Mouse (Mus musculus) CD4-positive, CD25-positive, alpha-beta regulatory T cell, adult 2 months (primary cell): ENCODE data around the gene Pcx.

Experiments used
- DNase-seq: peaks from one replicate; pipeline ENCODE4 v3.0.0-alpha.2; 2012; ENCODE audit warnings: low read depth, low spot score

Gene Pcx

DNA sequence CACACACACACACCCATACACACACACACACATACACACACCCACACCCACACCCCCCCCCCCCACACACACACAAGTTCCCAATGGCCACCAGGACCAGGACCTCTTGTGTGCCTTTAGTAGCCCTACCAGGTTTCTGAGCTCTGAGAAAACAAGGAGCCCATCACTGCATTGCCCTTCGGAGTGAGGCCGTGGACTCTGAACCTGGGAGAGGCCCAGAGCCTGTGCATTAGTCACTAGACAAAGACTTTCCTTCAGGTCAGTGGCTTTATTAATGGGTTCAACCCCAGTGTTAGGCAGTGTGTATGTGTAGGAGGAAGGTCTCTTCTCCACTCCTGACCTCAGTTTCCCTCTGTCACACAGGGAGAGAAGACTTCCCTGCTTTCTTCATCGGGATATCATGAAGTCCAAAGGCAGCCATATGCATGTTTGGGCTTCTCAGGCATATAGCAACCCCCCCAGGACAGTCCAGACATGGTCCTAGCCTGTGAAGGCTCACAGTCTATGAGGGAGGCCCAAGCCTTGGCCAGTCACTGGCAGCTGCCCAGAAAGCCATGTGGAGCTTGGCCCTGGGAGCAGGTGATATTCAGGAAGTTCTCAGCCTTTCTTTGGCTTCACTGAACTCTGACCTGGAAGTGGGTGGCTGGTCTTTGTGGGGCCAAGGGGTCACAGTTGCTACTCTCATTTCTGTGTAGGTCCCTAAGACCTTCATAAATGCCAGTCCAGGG is 13.6 kb upstream of the Pcx start:
- no peak for DNase-seq

DNA sequence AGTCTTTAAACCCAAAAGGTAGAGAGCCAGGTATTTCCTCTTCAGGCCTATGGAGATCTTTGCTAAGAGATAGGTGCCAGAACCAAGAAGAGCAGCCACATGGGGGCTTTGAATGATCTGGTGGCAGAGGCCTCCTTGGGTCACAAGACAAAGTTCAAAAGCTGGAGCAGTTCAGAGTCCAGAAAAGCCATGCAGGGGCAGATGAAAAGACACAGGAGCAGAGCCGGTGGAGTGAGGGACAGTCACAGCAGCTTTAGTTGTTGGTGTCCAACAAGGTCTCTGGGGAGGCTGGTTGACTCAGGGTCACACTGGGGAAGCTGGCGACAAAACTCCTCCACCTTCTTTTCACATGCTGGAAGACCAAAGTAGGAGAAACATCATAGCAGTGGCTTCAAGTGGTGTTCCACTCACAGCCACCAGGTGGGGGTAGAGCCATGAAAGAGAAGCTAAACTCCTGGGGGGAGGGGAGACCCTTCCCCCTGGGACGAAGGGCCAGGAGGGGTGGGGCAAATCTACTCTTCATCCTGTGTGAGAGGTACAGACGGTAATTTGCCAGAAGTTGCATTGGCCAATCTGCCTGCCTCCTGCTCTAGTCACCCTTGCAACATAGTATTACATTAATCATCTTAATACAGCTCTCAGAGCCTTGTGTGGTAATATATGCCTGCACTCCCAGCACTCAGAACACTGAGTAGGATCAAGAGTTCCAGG is 12.9 kb upstream of the Pcx start:
- peak; percentile 81 for DNase-seq

DNA sequence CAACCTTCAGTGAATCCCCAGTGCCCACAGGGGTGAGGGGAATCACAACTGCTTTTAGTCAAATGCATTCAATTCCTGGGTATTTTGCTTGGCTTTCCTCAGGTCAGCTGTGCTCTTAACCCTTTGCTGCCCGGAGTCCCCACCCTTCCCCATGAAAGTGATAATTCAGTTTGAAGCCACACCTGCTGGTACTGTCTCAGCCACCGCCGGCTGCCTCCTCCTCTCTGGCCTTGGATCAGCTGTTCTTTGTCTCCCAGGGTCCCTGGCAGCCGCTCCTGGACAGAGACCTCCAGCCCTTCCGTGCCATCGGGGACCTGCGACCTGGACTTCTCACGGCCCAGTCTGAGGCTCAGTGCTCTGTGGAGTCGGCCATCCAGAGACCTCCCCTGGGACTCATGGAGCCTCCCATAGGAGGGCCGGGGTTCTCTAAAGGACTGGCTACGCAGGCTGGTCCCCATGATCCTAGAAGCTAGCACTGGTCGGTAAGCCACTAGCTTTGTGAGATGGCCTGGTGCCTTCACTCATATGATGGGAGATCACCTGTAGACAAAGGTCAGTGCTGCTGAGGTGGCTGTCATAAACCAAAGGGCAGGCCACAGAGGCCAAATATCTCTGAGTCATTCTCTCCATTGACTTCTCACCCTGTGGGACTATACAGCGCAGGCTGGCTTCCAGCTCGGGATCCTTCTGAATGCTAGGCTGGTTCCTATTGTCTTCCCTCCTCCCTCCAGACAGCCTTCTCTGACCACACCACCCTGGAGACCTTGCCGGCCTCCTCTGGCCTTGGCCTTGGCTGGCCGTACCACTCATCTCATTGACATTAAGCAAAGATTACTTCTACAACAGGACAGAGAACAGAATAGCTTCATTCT is 12.0 kb upstream of the Pcx start, which contains the start of gene 2010003K11Rik:
Gene 2010003K11Rik (minus strand): TSS at position 522 of the 872 bp plus-strand sequence.
- no peak for DNase-seq

DNA sequence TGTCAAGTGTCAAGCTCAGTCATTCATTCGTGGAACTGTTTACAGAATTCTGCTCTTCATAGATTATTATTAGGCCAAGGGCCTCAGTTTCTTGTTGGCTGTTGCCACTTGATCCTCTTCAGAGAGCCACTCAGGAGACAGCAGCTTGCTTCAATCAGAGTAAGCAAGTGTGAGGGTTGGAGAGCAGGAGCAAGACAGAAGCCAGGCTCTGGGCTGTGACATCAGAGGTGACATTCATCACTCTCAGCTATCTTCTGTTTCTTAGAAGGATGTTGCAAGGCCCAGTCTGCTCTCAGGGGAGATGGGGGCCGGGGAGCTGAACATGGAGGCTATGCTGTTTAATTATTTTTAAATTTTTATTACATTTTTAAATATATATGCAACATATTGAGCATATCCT is 7.6 kb upstream of the Pcx start:
- no peak for DNase-seq

DNA sequence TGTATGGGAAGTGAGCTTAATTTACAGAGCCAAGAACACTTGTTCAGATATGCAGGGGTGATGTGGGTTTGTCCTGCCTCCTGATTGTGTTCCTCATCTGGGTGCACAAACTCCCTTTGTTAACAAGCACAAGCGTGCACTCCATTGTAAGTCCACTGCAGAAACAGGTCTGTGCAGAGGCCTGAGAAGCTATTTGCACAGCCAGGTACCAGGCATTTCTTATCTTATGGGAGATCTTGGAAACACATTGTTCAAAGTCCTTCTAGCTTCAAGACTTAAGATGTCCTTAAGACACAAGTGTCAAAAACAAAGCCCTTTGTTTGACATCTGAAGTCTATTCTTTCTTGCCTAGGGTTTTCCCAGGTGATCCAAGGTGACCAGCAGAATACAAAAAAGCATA is 5.4 kb upstream of the Pcx start:
- no peak for DNase-seq

DNA sequence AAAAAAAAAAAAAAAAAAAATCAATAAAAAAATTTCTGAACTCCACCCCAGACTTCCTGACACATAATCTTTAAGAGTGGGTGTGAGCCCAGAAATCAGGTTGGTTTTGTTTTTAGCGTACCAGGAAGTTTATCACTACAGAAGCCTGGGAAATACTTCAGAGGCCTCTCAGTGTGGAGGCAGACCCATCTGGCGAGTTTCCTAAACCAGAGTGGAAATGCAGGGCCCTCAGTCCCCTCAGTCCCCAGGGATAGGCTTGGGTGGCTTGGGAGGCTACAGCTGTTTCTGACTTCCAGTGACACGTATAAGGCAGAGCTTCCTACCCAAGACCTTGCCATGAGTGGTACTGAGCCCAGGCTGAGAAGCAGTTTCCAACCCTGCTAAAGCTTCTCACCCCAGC is 2.5 kb upstream of the Pcx start:
- no peak for DNase-seq

DNA sequence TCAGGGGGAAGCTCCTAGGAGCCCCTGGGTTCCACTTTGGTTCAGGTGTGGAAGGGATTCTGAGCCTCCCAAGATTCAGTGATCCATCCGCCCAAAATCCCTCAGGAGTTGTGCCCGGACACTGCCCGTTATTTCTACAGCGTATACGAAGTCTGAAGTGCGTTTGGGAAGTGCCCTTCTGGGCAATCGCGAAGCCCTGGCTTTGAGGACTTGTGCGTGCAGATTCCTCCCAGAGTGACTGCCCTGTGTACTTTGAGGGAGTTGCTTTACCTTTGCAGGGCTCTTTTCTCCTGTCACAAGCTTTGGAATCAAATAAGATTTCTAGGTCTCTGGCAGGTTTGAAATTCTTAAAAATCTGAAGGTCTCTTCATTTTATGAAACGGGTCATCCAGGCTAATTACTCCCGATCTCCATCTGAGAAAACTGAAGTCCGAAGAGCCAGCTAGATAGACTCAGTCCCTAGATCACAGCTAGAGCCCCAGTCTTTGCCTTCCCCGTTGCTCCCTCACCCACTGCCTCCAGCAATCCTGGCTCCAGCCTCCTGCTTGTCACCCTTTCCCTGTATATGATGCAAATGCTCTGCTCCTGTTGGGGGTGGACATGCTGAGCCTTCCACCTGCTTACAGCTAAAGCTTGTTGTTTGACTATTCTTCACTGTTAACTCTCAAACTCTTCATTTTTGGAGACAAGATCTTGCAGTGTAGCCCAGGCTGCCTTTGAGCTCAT is 1.0 kb downstream of the Pcx start:
- DNase-seq, result no peak

DNA sequence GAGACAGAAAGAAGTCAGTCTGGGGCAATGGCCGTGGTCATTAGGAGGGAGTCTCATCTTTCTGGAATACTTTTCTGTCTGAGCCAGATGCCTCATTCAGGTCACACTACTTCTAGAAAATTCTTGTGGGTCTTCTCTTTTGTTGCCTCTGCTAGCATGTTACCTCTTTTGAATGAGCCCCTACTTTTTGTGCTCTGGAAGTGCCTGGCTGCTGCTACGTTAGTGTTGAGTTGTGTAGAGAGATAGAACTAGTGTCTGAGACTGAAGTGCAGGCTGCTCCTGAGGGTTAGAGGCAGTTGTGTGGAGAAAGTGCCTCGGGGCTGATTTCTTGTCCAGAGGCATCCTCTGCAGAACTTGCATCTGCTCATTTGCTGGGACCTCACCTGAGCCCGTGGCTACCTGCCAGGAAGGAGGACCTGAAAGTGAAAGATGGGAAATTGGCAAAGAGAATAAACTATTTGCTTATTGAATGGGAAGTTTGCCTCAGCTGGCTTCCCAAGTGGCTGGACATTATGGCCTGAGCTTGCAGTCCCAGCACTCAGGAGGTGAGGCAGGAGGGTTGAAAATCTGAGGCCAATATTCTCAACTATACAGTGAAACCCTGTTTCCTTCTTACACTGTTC is 3.1 kb downstream of the Pcx start:
- no peak for DNase-seq

DNA sequence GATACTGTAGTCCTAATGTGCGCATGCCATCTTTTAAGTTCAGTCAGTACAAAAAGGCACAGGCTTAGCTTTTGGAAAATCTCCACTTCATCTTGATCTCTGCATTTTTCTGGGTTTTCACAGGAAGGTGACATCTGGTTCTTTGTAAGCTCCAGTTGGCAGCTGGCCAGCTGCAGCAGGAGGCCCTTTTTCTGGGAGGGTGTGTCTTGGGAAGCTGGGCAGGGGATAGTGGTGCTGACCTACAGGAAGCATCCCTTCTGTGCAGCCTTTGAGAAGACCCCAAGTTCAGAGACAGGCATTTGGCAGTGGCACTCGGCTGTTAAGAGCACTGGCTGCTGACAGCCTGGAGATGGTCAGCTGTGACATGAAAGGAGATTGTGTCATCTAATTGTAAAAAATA is 5.5 kb downstream of the Pcx start:
- no peak for DNase-seq

DNA sequence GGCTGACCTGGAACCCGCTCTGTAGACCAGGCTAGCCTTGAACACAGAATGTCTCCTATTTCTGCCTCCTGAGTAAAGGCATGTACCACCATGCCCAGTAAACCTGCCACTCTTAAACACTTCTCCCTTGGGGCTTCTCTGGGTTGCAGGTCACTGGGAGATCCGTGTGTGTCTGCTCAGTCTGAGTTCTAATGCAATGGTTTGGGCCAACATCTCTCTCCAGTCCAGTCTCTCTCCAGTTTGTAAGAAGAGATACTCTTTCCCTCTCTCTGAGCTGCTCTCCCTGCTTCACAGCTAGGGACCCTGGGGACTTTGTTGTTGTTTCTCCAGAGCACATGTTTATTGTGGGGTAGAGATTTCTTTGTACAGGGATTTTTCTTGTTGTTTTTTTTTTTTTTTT is 6.0 kb downstream of the Pcx start:
- DNase-seq, result no peak

DNA sequence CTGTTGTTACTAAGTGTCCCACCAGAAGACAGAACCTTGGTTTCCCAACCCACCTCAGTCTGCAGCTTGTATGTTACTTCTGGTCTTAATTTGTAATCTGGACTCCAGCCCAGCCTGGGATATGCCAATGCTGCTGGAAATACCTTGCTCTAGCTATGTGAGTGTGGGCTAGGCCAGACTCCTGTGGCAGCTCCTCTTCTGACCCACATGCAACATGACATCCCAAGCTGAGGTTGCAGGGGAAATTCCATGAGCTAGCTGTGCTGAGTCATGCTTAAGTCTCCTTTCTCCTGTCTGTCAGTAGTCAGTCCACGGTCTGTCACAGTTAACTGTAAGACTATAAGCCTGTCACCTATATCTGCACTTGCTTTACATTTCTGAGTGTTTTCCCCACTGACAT is 7.2 kb downstream of the Pcx start:
- no peak for DNase-seq

DNA sequence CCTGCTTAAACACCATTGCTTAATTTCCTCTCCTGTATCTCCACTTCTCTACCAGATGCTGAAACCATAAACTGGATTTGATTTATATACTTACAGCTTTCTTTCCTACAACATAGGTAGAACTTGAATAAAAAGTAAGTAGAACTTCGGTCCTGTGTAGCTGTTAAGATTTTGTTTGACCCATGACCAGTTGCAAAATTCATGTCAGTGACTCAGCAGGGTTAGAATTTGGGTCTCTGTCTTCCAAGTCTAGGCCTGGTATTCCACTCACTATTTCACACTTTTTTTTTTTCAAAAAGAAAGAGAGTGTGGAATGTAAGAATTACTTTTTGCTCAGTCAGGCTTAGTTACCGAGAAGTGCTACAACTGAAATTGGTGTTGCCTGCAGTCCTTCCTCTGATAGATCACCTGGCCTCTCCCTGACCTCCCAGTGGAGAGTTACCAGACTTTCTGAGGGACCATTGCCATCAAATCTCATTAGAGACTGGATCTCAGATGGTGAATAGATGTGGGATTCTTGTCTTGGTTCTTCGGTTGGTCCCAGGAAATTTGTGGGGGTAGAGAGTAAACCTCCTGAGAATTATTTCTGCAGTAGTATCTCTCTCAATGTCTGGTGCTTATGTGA is 11.3 kb downstream of the Pcx start:
- no peak for DNase-seq

DNA sequence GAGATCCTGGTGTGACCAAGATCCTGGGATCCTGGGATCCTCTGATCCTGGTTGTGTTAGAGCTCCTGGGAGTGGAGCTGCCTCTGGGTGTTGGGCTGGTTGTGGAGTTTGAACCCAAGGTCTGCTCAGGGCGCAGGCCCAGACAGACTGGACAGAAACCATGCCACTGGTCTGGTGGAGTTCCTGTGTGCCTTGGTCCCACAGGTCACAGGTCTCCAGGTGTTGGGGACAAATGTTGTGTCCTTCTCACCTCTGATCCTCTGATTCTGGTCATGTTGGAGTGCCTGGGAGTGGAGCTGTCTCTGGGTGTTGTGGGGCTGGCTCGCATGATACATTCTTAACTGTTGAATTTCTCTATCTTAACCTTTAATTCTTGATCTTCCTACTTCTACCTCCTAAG is 24.4 kb downstream of the Pcx start:
- DNase-seq, result no peak

DNA sequence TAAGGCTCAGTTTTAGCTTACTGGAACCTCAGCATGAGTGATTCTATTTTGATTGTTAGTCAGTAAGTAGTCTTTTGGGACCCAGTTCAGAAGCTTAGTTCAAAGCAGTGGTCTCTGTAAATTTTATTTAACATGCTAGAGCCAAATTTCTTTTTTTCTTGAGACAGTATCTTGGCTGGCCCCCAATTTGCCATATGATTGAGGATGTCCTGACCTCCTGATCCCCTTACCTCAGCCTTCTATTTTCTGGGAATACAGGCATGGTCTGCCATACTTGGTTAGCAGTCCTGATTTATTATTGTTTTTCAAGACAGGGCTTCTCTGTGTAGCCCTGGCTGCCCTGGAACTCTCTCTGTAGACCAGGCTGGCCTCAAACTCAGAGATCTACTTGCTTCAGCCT is 25.6 kb downstream of the Pcx start:
- no peak for DNase-seq

DNA sequence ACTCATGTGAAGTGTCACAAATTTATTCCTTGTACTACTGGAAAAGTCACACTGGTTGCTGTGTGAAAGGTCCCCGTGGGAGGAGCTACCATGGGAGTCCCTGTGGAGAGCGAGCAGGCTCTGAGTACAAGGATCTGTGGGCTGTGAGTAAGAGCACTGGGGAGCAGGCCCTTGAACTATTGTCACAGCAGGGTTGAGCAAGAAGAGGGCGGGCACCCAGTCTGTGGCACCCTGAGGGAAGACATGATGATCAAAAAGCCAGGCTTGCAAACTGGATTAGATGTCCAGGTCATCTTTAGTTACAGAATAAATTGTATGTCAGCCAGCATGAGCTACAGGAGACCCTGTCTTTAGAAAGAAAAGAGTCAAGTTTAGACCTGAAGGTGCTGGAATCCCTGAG is 26.3 kb downstream of the Pcx start:
- no peak for DNase-seq

DNA sequence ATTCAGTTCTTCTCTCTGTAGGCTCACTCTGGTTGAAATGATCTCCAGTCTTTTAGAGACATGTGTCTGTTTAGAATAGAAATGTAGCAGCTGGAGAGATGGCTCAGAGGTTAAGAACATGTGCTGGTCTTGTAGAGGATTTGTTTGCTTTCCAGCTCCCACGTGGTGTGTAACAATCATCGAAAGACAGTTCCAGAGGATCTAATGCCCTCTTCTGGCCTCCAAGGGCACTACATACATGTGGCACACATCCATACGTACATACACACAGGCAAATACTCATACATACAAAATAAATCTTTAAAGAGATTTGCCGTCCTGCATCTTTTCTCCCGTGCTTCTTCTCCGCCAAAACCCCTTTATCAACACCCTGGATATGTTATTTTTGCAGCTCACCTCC is 30.0 kb downstream of the Pcx start:
- no peak for DNase-seq

DNA sequence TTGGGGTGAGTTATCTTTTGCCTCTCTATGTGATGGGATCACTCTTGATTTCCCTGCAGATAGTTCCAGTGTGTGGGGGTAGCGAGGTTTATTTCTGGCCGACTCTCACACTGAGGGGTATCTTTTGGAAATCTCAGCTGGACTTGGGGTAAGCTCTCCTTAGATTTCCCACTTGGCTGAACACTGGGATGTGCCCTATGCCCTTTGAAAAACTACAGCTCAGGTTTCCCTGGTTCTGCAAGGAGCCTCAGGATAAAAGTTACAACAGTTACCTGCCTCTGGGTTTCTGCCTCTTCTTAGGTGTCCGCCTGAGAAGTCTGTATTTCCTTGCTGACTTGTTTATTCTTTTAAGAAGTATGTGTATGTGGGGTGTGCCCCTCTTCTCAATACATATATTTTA is 30.7 kb downstream of the Pcx start:
- DNase-seq, result no peak

DNA sequence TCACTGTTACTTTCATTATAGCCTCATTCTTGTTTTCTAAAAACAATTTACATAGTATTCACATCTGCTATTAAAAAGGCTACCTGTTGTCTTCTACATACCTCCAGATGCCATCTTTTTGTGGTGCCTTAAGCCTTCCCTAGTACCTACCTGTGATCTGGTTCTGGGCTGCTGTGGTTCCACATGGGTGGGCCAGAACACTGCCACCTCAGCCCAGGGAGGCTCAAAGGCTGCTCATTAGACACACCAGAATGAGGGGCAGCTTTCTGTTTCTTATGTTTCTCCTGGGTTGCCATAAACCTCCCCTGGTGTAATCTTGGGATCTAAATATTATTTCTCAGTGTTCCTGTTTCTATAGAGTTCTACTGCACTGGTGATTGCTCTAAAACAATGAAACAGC is 31.8 kb downstream of the Pcx start:
- no peak for DNase-seq

DNA sequence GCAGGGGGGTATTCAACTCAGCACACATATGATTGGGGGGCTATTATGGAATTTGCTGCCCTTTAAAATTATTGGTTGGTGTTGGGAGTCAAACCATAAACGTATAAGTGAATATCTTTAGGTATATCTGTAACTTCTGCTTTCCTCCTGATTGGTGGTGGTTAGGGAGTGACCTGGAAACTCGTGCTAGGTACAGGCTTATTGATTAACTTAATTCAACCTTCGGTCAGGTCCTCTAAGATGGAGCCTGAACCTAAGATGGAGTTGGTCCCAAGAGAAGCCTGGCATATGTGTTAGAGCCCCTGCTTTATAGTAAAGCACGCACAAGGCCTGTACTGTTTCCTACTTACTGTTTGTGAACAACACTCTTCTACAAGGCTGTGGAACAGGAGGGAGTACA is 34.8 kb downstream of the Pcx start:
- DNase-seq, result no peak

DNA sequence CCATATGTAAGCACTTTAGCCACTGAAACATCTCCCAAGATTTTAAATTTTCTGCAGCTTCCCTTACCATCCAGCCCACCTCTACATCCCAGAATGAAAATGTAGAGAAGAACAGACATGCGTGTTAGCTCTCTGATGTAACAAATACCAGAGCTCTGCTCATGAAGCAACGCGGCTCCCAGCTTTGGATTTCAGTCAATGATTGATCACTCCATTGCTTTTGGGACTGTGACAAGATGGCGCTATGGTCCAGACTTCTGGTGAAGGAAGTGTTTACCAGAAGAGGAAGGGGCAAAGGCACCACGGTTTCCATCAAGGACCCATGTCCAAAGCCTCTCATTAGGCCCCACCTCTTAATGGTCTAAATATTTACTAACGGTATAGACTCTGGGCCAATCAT is 35.6 kb downstream of the Pcx start:
- no peak for DNase-seq

DNA sequence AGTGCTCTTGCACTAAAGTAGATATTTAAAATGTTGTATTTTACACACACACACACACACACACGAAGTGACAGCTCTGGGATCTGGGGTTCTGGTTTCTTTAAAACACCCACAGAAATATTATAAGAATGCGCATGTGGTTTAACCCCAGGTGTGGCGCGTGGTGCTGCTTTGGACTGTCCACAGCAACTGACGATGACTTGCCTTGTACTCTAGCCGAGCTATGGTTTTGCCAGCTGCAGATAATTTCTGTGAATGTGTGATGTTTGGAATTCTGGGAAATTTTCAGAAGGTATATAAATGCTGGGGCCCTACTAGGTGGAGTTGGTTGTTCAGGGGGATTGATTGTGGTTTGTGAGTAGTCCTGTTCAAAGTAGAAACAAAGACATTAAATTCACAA is 37.5 kb downstream of the Pcx start:
- DNase-seq, result no peak
